Mouse (Mus musculus): ENCODE data around the gene Cltb. TPM values are rescaled to one million over a fixed set of nuclear protein-coding genes. Genes with fewer than 3 reads are reported as not detected.

Gene Cltb
- polyA plus RNA-seq, 1 experiment from 2014 or later = 226 TPM

GRCm38 (mm10) chr13:54572621-54573020 is 38.5 kb downstream of the Cltb start:
- WGBS = 84% methylated on average over 4 of the region's 4 CpGs
- ATAC-seq (ENCODE audit: low FRiP score, low read depth) = no peak
- H3K4me2 ChIP-seq = no peak overlapping the region
- no peaks in the 10 kb centered on the region for H3K9me3 ChIP-seq
- peaks cover 6% of the 10 kb centered on the region; the same call in 1 of the 2 replicates for H3K36me3 ChIP-seq
- H3K9ac ChIP-seq = no peak overlapping the region
- no peak overlapping the region for H3K27ac ChIP-seq (replicated peaks)
- H3K27me3 ChIP-seq = 0 out of 2 replicates have a peak, but pooled peaks cover 7% of the 10 kb centered on the region
- H3K4me3 ChIP-seq = no peak overlapping the region
- peaks cover 24% of the 10 kb centered on the region for H3K4me1 ChIP-seq (replicated peaks)

GRCm38 (mm10) chr13:54571637-54572036 is 39.5 kb downstream of the Cltb start:
- Histone ChIP-seq H3K4me1 (replicated peaks) (peaks cover 16% of the 10 kb centered on the region), H3K27ac (replicated peaks) (no peak overlapping the region), H3K36me3 (no peaks in the 10 kb centered on the region), H3K9me3 (no peaks in the 10 kb centered on the region), H3K27me3 (0 out of 2 replicates have a peak, but pooled peaks cover 7% of the 10 kb centered on the region), H3K4me2 (no peak overlapping the region), H3K4me3 (no peak overlapping the region), H3K9ac (no peak overlapping the region)
- 38% methylated on average over 2 of the region's 2 CpGs for WGBS
- ATAC-seq (ENCODE audit: low FRiP score, low read depth) = no peak

DNA sequence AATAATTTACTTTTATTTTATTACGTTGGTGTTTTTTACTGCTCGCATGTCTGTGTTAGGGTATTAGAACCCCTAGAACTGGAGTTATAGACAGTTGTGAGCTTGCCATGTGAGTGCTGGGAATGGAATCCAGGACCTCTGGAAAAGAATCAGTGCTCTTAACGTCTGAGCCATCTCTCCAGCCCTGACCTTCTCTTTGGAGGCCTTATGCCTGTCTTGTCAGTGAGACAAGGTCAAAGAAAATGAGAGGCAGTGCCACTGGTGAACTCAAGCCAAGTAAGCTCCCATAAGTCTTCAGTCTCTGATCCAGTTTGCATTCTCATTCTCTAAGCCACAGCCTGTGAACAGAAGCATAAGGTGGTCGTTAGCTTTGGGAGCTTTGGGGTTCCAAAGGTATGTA is 40.4 kb downstream of the Cltb start:
- Histone ChIP-seq H3K27me3 (0 out of 2 replicates have a peak, but pooled peaks cover 7% of the 10 kb centered on the region), H3K9ac (no peak overlapping the region), H3K4me1 (replicated peaks) (peaks cover 7% of the 10 kb centered on the region), H3K9me3 (no peaks in the 10 kb centered on the region), H3K4me3 (no peak overlapping the region), H3K4me2 (no peak overlapping the region), H3K27ac (replicated peaks) (no peak overlapping the region), H3K36me3 (no peaks in the 10 kb centered on the region)
- no peak for ATAC-seq (ENCODE audit: low FRiP score, low read depth)
- 83% methylated on average over 4 of the region's 4 CpGs for WGBS

DNA sequence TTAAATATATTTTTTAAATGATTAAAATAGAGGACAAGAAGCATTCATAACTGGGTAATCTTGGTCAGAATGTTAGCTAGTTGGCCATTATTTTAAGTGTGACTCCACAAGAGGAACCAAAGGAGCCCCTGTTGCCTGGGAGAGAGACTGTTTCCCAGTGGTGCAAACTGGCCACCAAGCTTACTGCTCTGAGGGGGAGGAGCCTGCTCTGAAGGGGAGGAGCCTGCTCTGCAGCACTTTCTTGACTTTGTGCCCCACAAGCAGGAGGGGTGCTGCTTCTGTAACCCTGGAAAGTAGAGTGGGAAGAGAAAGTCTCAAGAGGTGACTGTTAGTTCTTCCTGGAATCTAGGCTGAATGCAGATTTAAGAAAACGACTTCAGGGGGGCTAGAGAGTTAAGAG is 41.9 kb downstream of the Cltb start:
- H3K4me2 ChIP-seq = no peak overlapping the region
- 50% methylated on average over 1 of the region's 1 CpGs for WGBS
- H3K4me1 ChIP-seq (replicated peaks) = peaks cover 3% of the 10 kb centered on the region
- no peak overlapping the region for H3K9ac ChIP-seq
- H3K9me3 ChIP-seq = no peaks in the 10 kb centered on the region
- H3K36me3 ChIP-seq = no peaks in the 10 kb centered on the region
- no peak for ATAC-seq (ENCODE audit: low FRiP score, low read depth)
- H3K27ac ChIP-seq (replicated peaks) = no peak overlapping the region
- H3K4me3 ChIP-seq = no peak overlapping the region
- H3K27me3 ChIP-seq = 0 out of 2 replicates have a peak, but pooled peaks cover 7% of the 10 kb centered on the region

- no peak overlapping the region for H3K4me3 ChIP-seq
- no peak for ATAC-seq (ENCODE audit: low FRiP score, low read depth)
- no peaks in the 10 kb centered on the region for H3K9me3 ChIP-seq
- H3K4me2 ChIP-seq = no peak overlapping the region
- H3K9ac ChIP-seq = no peak overlapping the region
- no peaks in the 10 kb centered on the region for H3K36me3 ChIP-seq
- peaks cover 9% of the 10 kb centered on the region for H3K4me1 ChIP-seq (replicated peaks)
- 0 out of 2 replicates have a peak, but pooled peaks cover 2% of the 10 kb centered on the region for H3K27me3 ChIP-seq
- 41% methylated on average over 5 of the region's 5 CpGs for WGBS
- H3K27ac ChIP-seq (replicated peaks) = no peak overlapping the region
Measured at GRCm38 (mm10) chr13:54568380-54568779, 42.8 kb downstream of the Cltb start.

GRCm38 (mm10) chr13:54565594-54566345 is 45.4 kb downstream of the Cltb start:
- Histone ChIP-seq H3K27ac (replicated peaks) (peak overlapping the region; percentile 80), H3K9ac (no peak overlapping the region), H3K4me2 (peak overlapping the region; percentile 72), H3K4me1 (replicated peaks) (peaks cover 15% of the 10 kb centered on the region), H3K36me3 (peaks cover 13% of the 10 kb centered on the region), H3K9me3 (no peaks in the 10 kb centered on the region), H3K27me3 (no peaks in the 10 kb centered on the region), H3K4me3 (peak overlapping the region; percentile 69)
- 38% methylated on average over 8 of the region's 8 CpGs for WGBS
- no peak; the same call in 1 of the 2 replicates for ATAC-seq (ENCODE audit: low FRiP score, low read depth)

GRCm38 (mm10) chr13:54565201-54565581 is 46.0 kb downstream of the Cltb start, which contains the start of gene 4833439L19Rik:
Gene 4833439L19Rik (minus strand): TSS chr13:54565435.
- peak; percentile 97 for ATAC-seq (ENCODE audit: low FRiP score, low read depth)
- peaks cover 15% of the 10 kb centered on the region for H3K4me1 ChIP-seq (replicated peaks)
- H3K4me2 ChIP-seq = peak within 1 kb of the TSS; percentile 72
- no peaks in the 10 kb centered on the region for H3K9me3 ChIP-seq
- peak within 1 kb of the TSS; percentile 80 for H3K27ac ChIP-seq (replicated peaks)
- H3K4me3 ChIP-seq = peak within 1 kb of the TSS; percentile 69
- no peaks in the 10 kb centered on the region for H3K27me3 ChIP-seq
- H3K36me3 ChIP-seq = peaks cover 19% of the 10 kb centered on the region
- peak within 1 kb of the TSS; percentile 82 for H3K9ac ChIP-seq
- 0% methylated on average over 27 of the region's 27 CpGs for WGBS

GRCm38 (mm10) chr13:54564232-54565200 is 46.6 kb downstream of the Cltb start:
- Histone ChIP-seq H3K27me3 (no peaks in the 10 kb centered on the region), H3K4me1 (replicated peaks) (peaks cover 15% of the 10 kb centered on the region), H3K9ac (peak overlapping the region; percentile 82), H3K27ac (replicated peaks) (peak overlapping the region; percentile 80), H3K4me2 (peak overlapping the region; percentile 72), H3K36me3 (peaks cover 26% of the 10 kb centered on the region), H3K9me3 (no peaks in the 10 kb centered on the region), H3K4me3 (peak overlapping the region; percentile 69)
- 11% methylated on average over 41 of the region's 45 CpGs for WGBS
- peak; percentile 11 for ATAC-seq (ENCODE audit: low FRiP score, low read depth)

DNA sequence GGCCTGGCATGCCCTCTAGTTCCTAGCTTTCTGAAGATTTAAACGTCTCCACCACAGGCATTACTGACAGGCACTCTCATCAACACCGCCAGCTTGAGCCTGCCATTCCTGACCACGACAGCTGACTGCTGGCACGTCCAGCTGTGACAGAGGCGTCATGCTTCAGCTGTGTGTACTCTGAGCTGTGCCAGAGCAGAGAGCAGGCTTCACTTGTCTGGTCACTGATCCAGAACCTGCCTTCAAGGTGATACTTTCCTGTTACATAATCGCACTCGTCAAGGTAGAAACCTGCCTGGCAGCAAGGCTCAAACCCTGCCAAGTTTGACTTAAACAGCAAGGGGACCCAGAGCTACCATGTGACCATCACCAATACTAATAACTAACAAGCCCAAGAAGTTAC is 48.6 kb downstream of the Cltb start:
- Histone ChIP-seq H3K9me3 (no peaks in the 10 kb centered on the region), H3K4me3 (no peak overlapping the region), H3K27ac (replicated peaks) (no peak overlapping the region), H3K4me2 (no peak overlapping the region), H3K4me1 (replicated peaks) (peaks cover 15% of the 10 kb centered on the region), H3K27me3 (no peaks in the 10 kb centered on the region), H3K9ac (no peak overlapping the region), H3K36me3 (peaks cover 45% of the 10 kb centered on the region)
- ATAC-seq (ENCODE audit: low FRiP score, low read depth) = no peak
- 79% methylated on average over 7 of the region's 7 CpGs for WGBS

DNA sequence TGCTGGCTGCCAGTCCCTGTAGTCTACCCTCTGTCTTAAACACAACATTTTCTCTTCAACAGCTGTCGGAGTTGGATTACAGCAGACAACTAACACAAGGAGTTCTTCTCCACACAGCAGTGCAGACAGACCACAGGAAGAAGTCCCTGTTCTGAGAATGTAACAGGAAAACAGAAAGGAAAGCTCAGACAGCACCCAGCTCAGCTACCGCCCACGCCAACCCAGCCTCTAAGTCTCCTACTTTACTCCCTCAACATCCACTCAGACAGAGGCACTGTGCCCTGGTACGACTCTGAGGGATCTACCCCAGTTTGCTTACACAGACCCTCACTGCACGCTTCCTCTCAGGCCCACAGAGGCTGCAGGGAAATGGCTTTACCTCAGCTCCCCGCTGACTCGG is 50.5 kb downstream of the Cltb start:
- no peak for ATAC-seq (ENCODE audit: low FRiP score, low read depth)
- no peak overlapping the region for H3K9ac ChIP-seq
- 93% methylated on average over 7 of the region's 7 CpGs for WGBS
- H3K4me2 ChIP-seq = no peak overlapping the region
- no peaks in the 10 kb centered on the region for H3K9me3 ChIP-seq
- no peaks in the 10 kb centered on the region for H3K27me3 ChIP-seq
- no peak overlapping the region for H3K27ac ChIP-seq (replicated peaks)
- H3K4me1 ChIP-seq (replicated peaks) = peaks cover 15% of the 10 kb centered on the region
- peaks cover 62% of the 10 kb centered on the region for H3K36me3 ChIP-seq
- no peak overlapping the region for H3K4me3 ChIP-seq

GRCm38 (mm10) chr13:54559656-54560055 is 51.5 kb downstream of the Cltb start:
- ATAC-seq (ENCODE audit: low FRiP score, low read depth) = no peak
- WGBS = 94% methylated on average over 2 of the region's 2 CpGs
- Histone ChIP-seq H3K36me3 (peaks cover 64% of the 10 kb centered on the region), H3K9me3 (no peaks in the 10 kb centered on the region), H3K4me2 (no peak overlapping the region), H3K4me1 (replicated peaks) (peaks cover 15% of the 10 kb centered on the region), H3K27ac (replicated peaks) (no peak overlapping the region), H3K4me3 (no peak overlapping the region), H3K27me3 (no peaks in the 10 kb centered on the region), H3K9ac (no peak overlapping the region)

DNA sequence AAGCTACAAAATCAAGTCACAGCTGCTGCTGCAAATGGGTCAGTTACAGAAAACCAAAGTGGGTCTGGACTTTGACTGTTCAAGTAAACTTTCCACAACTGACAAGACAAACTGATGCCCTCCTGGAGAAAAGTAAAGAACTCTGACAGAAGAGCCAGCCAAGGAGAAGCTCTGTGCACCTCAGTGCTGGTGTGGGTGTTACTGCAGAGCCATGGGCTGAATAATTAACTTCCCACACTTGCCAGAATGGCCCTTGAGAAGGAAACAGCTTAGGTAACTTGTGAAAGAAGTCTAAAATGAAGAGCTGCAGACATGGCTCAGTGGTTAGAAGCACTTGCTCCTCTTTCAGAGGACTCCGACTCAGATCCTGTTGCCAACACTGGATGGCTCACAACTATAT is 53.5 kb downstream of the Cltb start:
- Histone ChIP-seq H3K36me3 (peaks cover 77% of the 10 kb centered on the region), H3K27me3 (no peaks in the 10 kb centered on the region)
- WGBS = 94% methylated on average over 1 of the region's 1 CpGs

More for the DNA sequence above, 53.5 kb downstream of the Cltb start:
- H3K9me3 ChIP-seq = no peaks in the 10 kb centered on the region
- no peak overlapping the region for H3K9ac ChIP-seq
- no peaks in the 10 kb centered on the region; the same call in 1 of the 2 replicates for H3K4me1 ChIP-seq (replicated peaks)
- no peak overlapping the region for H3K27ac ChIP-seq (replicated peaks)
- no peak overlapping the region for H3K4me3 ChIP-seq
- ATAC-seq (ENCODE audit: low FRiP score, low read depth) = no peak
- H3K4me2 ChIP-seq = no peak overlapping the region

Measured in hindbrain, embryonic 15.5 days (tissue).